Mouse (Mus musculus): ENCODE data around the gene Uso1. TPM values are rescaled to one million over a fixed set of nuclear protein-coding genes. Genes with fewer than 3 reads are reported as not detected.

Uso1 gene
- polyA plus RNA-seq (2017; shearing (Covaris generic)) = 50.2 TPM

GRCm38 (mm10) chr5:92137239-92138046 lies at the start of gene Uso1:
Uso1 (plus strand) TSS chr5:92137938.

DNA sequence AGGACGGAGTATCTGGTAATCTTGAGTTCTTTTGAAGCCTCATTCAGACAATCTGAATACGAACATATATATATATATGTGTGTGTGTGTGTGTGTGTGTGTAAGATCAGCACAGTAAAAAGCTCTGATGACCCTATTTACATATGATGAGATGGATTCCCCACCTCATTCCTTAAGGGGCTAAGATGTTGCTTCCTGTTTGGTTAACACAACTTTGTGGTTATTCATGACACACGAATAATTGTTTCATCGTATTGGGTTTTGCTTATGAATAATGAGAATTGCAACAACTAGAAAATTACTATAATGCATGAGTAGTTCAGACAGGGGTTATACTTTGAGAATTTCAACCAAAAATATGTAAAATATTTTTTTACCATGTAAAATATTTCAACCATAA lies 77.6 kb downstream of the Uso1 start, which contains the start of gene U90926:
Gene U90926 (minus strand): TSS at position 101 of the 400 bp plus-strand sequence.

Other genes starting within 250 kb of the Uso1 start
- gene Rchy1, start 174.9 kb upstream of the Uso1 start, polyA plus RNA-seq (2017; shearing (Covaris generic)) = 103 TPM
- not detected for gene Odaph, start 150.5 kb upstream of the Uso1 start, polyA plus RNA-seq (2017; shearing (Covaris generic))
- 1.9 TPM for gene Cdkl2, start 94.1 kb upstream of the Uso1 start, polyA plus RNA-seq (2017; shearing (Covaris generic))
- gene G3bp2, start 54.2 kb upstream of the Uso1 start, polyA plus RNA-seq (2017; shearing (Covaris generic)) = 210 TPM
- not detected for gene U90926, start 77.5 kb downstream of the Uso1 start, polyA plus RNA-seq (2017; shearing (Covaris generic))
- 0.27 TPM for gene Ppef2, start 118.3 kb downstream of the Uso1 start, polyA plus RNA-seq (2017; shearing (Covaris generic))
- 15.5 TPM for gene Naaa, start 140.2 kb downstream of the Uso1 start, polyA plus RNA-seq (2017; shearing (Covaris generic))
- gene Sdad1, start 172.5 kb downstream of the Uso1 start, polyA plus RNA-seq (2017; shearing (Covaris generic)) = 53.8 TPM
- gene Cxcl9, start 190.1 kb downstream of the Uso1 start, polyA plus RNA-seq (2017; shearing (Covaris generic)) = not detected
- 4.7 TPM for gene Art3, start 193.9 kb downstream of the Uso1 start, polyA plus RNA-seq (2017; shearing (Covaris generic))
- 45.9 TPM for gene Cxcl10, start 211.0 kb downstream of the Uso1 start, polyA plus RNA-seq (2017; shearing (Covaris generic))